Mouse (Mus musculus) heart, postnatal 36 days (tissue): ENCODE data around the gene Lingo2. TPM values are rescaled to one million over a fixed set of nuclear protein-coding genes. Genes with fewer than 3 reads are reported as not detected.

ENCODE experiments used
- DNase-seq, 2 experiments: peaks; one replicate each; pipeline ENCODE4 v3.0.0; 2021 to 2022
- intact Hi-C: fragments of 180-260 bp; cut with DNase I; formaldehyde crosslinking; loops from one replicate; pipeline ENCODE4 v1.15.1; 2025
- total RNA-seq, 2 experiments: library from RNA; stranded (reverse); gene quantifications; 2 replicates each; pipeline ENCODE4 v1.2.3; 2021

Lingo2 gene
- total RNA-seq: not detected

- no peak for DNase-seq
- intact Hi-C loops: no loop called here
Measured at GRCm38 (mm10) chr4:36951150-36951954, at the start of gene Lingo2. TSS of gene Lingo2 (minus strand) at chr4:36951747.

DNA sequence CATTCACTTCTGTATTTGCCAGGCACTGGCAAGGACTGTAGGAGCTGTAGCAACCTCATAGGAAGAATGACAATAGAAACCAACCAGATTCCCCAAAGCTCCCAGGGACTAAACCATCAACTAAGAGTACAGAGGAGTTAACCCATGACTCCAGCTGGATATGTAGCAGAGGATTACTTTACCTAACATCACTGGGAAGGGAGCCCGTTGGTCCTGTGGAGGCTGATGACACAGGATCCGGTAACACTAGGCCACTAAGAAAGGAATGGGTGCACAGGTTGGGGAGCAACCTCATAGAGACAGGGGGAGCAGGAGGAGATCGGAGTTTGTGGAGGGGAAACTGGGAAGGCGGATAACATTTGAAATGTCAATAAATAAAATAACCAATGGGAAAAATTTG is 21.8 kb upstream of the Lingo2 start:
- no peak for DNase-seq
- intact Hi-C loops: no loop called here

DNA sequence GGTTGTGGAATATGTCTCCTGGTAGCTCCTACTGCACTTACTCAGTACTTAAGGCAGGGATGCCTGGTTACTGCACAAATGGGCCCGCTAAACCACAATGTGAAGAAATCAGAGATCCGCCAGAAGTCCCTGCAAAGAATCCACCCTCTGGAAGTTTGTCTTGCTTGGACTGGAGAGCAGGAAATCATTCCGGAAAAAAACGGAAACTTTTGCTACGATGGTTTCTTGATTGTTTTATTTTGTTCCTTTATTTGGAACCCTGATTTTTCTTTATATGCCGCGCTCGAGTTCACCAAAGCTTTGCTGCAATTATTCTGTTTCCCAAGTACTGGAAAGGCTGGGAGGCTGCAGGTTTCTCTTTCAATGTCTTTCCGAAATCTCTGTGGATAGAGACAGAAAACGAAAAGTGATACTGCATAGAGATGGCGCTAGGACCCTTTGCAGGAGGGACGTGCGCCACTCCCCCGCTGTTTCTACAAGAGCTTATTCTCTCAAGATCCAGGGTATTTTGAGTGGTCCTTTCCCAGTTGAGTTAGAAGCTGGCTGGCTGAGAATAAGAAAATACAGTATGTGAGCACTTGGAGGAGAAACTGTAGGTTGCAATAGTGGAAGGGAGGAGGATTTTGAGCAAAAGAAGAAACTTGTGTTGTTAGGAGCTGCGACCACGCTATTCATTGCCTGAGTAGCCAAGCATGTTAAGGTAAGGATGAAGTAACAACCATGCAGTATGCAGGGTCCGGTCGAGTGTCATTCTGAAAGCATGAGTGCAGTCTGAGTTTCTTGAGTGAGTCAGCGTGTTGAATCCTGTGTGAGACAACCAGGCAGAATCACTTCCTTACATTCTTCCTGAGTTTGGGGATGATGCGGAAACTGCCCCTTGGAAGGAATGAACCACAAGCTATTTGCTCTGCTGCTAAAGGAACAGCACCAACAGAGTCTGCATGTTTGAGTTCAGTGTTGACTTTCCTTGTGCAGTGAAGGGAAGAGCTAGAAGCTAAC is 1.2 kb upstream of the Lingo2 start:
- intact Hi-C loops: no loop called here
- no peak for DNase-seq

DNA sequence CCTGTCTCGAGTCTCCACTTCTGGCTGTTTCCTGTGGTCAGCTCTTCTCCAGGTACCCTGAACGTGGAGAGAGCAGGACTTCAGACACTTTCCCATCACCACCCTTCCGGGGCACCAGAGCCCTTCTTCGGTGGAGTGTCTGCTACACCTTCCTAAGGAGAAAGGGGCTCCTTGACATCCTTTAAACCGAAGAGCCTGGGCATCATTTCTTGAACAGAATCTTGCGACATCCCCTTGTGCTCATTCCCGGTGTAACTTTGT is 338 bp upstream of the Lingo2 start:
- no peak for DNase-seq
- intact Hi-C loops: no loop called here

- intact Hi-C loops: no loop called here
- no peak for DNase-seq
Measured at GRCm38 (mm10) chr4:36950790-36951149, 777 bp downstream of the Lingo2 start.

- intact Hi-C loops: no loop called here
- DNase-seq: no peak
Measured at GRCm38 (mm10) chr4:36950021-36950751, 1.4 kb downstream of the Lingo2 start.

DNA sequence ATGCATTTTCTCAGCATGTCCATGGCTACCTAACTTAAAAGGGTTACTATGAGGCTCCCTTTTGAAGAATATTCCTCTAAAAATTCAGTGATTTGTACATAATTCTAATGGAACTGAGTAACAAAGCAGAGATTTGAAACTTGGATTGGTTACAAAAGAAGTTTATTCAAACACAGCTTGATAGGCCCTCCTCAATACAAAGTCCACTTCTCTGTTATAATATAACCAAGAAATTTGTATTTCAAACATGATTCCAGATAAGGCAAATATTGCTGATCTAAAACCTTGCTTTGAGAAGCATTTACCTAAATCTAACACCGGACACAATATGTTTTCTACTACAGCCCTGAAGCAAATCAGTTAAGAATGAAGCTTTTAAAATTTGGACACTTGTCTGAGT is 60.7 kb downstream of the Lingo2 start:
- intact Hi-C loops: no loop called here
- DNase-seq: no peak

GRCm38 (mm10) chr4:36890365-36890764 is 61.2 kb downstream of the Lingo2 start:
- intact Hi-C loops: no loop called here

DNA sequence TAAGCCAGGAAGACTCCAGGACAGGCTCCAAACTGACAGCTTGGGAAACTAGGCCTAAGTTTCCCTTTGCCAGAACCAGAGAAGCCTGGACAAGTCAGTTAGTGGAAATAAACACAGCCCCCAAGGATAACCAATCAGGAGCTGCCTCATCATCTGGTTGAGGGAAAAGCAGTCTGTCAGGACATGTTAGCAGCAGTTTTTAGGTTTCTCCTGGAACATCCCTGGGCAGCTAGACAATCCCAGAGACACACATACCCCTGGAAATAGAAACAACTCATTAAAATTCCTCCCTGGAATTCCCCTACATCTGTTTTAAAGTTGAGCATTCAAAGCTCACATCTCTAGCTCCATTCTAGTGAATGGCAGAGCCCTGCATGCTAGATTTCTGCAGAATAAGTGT is 76.8 kb downstream of the Lingo2 start:
- intact Hi-C loops: no loop called here
- DNase-seq: no peak

More at GRCm38 (mm10) chr4:36890365-36890764, 61.2 kb downstream of the Lingo2 start:
- DNase-seq: no peak

DNA sequence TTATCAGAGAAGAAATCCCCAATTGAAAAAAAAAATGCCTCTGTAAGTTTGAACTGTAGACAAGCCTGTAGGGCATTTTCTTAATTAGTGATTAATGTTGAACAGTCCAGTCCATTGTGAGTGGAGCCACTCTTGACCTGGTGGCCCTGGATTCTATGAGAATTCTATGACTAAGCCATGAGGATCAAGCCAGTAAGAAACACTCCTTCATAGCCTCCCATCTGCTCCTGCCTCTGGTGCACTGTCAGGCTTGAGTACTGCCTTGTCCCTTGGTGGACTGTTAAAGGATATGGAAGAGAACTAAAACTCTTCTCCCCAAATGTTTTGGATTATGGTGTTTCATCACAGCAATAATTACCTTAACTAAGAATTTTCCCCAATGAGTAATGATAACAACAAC is 126.6 kb downstream of the Lingo2 start:
- intact Hi-C loops: no loop called here

GRCm38 (mm10) chr4:36821914-36822313 is 129.6 kb downstream of the Lingo2 start:
- no peak for DNase-seq
- intact Hi-C loops: no loop called here

More for the DNA sequence above, 126.6 kb downstream of the Lingo2 start:
- no peak for DNase-seq

GRCm38 (mm10) chr4:36775088-36775487 is 176.5 kb downstream of the Lingo2 start:
- intact Hi-C loops: no loop called here
- no peak for DNase-seq

DNA sequence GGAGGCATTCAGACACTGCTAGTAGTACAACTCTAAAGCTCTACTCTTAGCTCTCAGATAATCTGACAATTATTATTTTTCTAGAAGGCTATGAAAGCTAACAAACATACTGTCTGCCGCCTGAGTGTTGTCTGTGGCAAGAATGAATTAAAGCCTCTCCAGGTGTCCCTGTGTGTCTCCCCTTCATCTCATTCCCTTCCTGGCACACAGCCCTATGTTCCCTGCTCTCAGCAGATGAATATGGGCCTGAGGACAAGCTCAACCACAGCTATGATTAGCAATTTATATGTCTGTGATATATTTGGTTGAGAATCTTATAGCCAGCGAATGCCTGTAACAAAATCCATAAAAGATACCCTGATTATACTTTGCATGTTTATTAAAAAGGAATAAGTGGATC is 220.9 kb downstream of the Lingo2 start:
- intact Hi-C loops: no loop called here
- DNase-seq: no peak

GRCm38 (mm10) chr4:36716411-36716810 is 235.1 kb downstream of the Lingo2 start:
- intact Hi-C loops: no loop called here
- no peak for DNase-seq

DNA sequence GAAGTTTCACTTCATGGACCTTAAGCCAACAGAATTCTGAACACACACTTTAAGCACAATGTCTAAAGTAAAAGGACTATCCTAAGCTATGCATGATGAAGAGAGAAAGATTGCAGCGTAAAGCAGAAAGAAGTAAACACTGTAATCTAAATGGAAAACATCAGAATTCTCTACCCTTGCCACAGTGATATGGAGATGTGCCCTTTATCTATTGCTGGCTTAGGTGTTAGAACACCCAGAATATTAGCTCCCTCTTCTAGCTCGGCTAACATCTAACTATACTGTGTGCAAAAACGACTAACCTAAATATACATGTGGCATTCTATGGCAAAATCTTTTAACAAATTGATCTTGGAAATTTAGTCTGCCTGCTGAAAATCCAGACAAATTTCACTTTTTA is 252.7 kb downstream of the Lingo2 start:
- DNase-seq: no peak
- intact Hi-C loops: no loop called here

- intact Hi-C loops: no loop called here
- DNase-seq: no peak
Measured at GRCm38 (mm10) chr4:36696810-36697209, 254.7 kb downstream of the Lingo2 start.

- intact Hi-C loops: no loop called here
- no peak for DNase-seq
Measured at GRCm38 (mm10) chr4:36659920-36660319, 291.6 kb downstream of the Lingo2 start.

- intact Hi-C loops: no loop called here
- DNase-seq: no peak
Measured at GRCm38 (mm10) chr4:36647753-36648152, 303.8 kb downstream of the Lingo2 start.

DNA sequence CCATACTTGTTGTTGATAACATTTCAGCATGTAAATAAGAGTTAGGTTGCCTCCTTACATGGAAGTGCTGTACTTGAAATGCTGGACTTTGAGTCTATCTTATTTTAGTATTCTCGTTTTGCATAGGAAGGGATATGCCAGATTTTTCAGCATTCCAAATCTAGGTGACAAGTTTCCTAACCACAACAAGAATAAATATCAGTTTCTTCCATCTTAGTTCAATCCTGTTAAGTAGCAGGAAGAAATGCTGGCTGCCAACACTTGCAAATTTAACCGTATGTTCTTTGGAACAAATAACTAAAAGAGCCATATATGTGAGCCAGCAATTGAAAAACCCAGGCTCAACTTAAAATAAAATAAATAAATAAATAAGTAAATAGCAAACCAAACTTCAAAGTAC is 315.9 kb downstream of the Lingo2 start:
- intact Hi-C loops: no loop called here
- no peak for DNase-seq

DNA sequence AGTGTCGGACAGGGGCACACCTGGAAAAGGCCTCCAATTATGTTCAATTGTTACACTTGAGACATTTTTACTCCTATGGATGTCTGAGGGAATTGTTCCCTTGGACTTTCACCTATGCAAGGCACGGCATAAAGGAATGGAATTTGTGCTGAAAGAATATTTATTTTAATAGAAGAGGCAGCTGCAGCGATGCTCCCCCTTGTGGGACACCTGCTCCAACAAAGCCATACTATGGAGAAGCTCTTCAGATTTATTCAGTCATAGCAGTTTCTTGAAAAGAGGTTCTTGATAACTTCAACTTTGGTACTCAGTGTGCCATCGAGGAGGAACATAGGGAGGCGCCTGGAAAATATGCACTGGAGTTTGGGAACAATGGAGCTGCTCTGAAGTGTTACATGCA is 374.7 kb downstream of the Lingo2 start:
- no peak for DNase-seq
- intact Hi-C loops: no loop called here

DNA sequence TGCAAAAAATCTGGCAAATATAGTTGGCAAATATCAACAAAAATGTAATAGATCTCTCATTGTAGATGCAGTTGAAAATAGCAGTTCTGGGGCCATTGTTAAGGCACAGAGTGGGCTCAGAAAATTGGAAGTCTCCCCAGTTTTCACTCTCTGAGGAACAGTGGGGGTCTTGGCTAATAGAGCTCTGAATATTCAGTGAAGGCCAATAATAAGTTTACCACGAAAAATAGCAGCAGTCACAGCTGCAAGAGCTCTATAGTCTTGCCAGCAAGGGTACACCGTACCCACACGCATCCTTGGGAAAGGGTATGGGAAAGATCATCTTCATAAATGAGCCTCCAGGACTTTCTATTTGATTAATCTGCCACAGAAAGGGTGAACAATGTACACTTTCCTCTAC is 375.3 kb downstream of the Lingo2 start:
- no peak for DNase-seq
- intact Hi-C loops: no loop called here
